Mouse (Mus musculus): ENCODE data around the gene Cep41.

Cep41 gene

DNA sequence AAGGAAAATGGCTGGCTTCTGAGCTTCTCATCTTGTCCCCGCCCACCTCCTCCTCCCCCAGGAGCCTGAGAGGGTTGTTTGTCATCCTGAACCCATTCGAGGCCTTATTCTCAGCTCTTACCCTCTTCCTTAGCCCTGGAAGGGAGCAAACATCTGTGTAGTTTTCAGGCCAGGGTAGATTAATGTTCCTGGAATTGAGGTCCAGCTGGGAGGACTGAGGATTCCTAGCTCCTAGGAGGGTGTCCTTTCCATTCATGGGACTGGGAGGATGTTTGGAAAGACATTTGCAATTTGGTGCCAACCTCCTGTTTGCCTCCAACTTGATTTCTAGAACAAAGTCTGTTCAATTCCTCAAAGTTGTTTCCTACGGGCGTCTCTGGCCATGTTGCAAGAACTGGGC lies 73.0 kb downstream of the Cep41 start:
- no peak for DNase-seq

DNA sequence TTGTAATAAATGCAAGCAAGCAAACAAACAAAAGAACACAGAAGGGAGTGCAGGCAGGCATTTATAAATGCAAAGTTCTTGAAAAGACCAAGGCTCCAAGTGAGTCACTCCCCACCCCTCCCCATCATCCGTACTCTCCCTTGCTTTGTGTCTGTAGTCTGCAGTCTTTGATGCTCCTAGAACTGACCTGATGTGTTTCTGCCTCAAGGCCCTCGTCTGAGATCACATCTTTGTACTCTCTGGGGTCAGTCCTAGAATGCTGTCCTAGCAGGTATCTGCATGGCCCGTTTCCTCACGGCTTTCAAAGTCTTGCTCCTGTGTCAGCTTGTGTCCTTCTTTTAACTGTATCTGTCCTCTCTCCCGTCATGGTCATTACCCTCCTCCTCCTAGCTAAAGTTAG lies 73.9 kb downstream of the Cep41 start:
- no peak for DNase-seq

DNA sequence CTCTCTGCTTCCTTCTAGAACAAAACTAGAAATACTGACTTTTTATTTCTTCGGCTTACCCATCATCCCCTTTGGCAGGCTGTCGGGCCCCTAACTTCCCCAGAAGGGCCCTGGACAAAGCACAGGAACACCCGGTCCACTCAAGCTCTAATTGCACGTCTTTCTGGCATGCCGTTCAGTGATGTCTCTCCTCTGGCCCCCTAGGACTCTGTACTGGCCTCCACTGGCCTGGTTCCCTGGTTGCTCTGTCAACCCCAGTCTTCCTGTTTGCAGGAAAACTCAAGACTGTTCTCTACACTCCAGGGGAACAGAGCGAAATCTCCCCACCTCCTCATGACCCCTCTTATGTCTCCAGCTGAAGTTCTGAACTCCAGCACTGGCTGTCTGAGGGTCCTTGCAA lies 74.8 kb downstream of the Cep41 start:
- DNase-seq, result no peak

DNA sequence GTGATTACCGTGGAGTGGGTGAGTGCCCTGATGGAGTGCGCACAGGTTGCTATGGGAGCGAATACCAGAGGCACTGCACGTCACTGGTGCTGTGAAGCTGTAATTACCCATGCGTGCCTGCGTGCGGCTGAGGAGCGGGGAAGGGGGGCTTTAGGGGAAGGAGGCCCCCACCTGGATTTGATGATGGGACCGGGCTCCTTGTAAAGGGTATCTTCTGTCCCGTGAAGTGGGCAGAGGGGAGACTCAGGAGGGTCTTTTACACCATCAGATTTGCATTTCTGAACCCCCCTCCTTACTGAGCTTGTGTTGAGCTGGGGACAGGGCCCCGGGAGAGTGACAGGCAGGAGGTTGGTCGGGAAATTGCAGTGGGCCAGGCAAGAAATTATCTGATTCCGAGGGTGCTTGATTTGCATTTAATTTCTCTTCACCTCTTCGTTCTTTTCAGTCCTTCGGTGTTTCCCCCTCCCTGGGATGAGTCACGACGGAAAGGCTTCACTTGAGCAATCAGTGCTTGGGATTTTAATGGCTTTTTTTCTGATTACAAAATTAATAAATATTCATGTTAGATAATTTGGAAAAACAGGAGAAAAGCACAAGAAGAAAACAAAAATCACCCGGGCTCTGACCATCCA lies 75.5 kb downstream of the Cep41 start:
- no peak for DNase-seq

DNA sequence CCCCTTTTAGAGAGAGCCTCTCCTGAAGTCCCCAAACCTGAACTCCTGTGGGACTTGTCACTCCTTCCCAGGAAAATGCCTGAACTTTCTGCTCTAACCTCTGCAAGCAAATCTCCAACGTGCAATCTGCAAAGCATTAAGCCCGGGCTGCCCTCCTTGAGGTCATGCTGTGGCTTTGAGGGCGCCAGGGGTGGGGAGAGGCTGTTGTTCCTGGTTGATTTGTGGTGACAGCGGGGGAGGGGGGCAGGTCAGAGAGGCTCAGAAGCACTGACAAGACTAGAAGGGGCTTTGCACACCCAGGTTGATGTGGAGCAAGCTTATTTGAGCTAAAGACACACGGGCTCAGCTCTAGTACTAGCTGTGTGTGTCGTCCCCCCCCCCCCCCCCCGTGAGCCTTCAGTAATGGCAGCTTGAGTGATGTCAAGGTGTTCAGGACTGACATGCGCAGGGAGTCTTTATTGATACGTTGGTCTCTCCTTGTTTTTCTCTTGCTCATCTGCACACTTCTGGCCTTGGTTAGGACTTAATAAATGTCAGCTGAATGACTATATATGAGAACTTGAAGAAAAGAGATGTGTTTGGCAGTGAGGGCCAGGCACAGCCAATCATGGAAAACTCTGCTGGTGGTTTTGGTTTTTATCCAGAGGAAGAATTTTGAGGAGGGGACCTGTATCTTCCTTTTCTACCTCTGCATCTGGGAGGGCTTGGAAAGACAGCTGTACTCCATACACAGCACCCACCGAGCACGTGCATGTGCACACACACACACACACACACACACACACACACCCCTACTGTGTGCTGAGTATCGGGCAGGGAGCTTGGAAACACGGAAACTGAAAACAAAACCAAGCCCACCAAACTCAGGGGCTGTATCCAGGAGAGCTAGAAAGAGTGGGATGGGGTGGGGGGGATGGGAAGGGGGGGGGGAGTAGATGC lies 76.3 kb downstream of the Cep41 start:
- no peak for DNase-seq

DNA sequence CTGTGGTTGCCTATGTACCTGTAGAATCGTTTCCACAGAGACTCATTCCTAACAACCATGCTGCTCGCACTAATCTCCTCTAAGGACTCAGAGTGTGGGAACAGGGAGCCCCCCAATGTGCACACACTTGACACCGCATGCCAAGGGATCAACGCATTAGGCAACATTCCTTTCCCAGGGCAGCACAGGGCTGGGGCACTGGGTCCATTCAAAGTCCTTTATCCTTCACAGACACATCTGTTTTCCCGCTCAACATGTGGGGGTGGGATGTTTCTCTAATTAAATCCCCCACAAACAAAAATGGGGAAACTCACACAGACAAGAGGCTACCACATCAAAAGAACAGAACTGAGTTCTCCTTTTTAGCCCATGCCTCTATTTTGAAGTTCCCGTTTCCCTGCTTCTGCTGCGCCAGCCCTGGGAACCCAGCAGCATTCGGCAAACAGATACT lies 77.0 kb downstream of the Cep41 start:
- DNase-seq, result no peak

DNA sequence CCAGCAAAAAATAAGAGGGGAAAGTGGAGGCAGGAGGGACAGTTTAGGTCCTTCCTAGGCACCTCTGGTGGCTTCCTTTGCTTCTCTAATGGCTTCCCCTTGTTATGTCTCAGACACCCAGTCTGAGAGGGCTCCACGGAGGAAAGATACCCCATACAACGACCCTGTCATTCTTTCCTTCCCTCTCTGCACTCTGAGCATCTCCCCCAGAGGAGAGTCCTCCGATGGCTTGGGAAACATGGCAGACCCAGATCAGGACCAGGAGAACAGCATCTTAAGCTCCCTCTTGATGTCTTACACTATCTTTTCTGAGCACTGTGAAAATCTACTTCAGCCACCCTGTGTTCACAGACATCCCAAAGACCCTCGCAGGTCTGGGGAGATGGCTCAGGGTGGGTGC lies 77.8 kb downstream of the Cep41 start:
- DNase-seq, result no peak

DNA sequence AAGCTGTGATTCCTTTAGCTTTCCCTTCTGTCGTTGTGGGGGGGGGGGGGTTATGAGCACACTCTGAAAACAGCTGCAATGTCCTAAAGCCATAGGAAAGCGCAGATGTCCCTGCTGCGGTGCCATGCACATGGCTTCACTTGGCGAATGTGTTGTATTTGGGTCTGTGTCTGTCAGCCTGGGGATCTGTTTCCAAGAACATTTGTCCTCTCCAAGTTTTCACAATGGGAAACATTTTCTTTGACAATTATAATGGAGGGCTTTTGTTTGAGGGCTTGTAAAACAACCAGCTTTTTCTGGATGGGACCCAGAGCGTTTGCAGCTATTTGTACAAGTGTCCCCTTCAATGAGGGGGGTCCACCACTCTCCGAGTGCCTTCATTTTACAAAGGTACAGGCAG lies 79.3 kb downstream of the Cep41 start:
- DNase-seq, result no peak

DNA sequence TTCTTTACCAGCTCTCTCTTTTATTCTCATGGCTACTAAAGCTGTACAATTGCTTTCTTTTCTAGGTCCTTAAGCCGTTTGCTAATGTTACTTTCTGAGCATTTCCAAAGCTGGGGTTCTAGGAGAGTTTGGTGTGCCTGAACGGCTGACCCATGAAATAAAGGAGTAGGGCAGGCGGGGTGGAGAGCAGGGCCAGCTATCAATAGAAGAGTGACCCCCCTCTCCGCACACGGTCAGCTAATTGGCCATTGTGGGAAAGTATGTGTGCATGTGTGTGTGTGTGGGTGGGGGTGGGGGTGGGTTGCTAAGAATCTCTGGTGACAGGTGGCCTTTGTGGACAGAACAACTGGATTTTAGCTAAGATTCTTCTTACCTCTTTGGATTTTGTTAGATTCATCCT lies 82.3 kb downstream of the Cep41 start:
- no peak for DNase-seq

DNA sequence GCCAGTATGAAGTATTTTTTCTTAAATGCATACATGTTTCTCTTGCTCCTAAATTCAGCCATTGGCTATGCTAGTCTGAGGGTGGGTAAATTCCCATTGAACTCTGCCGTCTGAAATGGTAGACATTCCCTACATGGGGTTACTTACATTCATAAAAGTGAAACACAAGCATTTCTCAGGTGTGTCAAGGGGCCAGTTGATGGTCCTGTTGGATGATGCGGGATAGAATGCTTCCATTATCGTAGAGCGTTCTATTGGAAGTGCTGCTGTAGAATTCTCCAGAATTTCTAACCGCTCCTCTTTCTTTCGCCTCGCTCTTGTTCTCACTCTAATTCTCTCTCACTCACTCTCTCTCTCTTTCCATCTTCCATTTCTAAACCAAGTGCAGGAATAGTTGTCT lies 82.8 kb downstream of the Cep41 start, which contains the start of gene Cpa5:
Gene Cpa5 (plus strand): TSS at position 301 of the 400 bp plus-strand sequence.
- DNase-seq, result no peak

DNA sequence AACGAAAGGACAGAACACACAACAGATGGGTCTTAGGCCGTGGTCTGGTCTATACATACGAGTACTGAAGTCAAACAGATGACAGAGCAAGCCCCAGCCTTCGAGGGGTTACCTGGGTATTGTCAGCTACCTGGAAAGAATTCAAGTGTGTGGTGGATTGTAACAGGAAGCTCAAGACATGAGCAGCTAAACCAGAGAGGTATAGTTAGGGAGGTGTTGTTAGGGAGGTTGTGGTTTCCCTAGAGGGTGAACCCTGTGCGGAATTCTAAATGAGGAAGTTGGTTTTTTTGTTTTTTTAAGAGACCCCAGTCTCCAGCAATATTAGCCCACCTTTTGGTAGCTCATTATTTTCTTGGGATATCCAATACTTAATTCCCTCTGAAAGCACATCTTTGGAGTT lies 87.9 kb downstream of the Cep41 start:
- DNase-seq, result no peak

DNA sequence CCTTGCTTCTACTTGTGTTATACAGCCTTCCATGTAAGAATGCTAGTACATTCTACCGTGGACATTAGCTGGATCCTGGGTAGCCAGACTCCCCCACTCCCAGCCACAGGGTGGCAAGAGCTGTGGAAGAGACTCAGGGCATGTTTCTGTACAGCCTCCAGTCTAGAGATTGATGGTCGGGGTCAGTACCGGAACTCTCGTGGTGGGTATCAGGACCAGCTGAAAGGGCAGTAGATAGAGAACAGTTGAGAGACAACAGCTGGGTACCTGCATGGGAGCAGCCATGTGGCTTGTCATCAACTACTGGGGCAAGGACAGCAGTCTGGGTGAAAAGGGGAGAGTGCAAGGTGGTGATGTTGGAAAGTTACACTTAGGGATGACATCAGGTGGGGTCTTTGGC lies 88.4 kb downstream of the Cep41 start:
- DNase-seq, result no peak

DNA sequence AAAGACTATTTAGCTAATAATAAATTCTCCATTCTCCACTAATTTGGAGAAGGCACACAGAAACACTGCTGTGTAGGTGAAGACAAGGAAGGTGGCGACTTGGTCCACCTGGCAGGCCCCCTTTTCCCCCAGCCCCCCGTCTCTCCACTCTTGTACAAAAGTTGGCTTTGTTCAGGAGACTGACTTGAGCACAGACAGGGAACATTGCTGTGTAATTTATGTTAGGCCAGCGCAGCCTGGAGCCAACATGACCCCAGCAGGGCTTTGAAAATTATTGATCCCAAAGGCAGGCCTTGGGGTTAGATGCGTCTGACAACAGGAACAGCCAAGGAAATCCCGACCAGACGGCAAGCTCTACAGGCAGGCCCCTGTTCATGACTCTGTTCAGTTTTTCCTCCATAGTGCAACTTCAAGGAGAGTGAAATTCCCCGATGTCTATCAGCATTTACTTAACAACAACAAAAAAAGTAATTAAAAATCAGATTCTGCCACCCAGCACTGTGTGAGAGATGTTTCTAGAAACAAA lies 89.1 kb downstream of the Cep41 start:
- DNase-seq, result no peak
